Mouse (Mus musculus) brain, embryonic 14.5 days (tissue): ENCODE measurements at regions not wholly inside any gene's neighbourhood (a gene's known extent, or its start where the extent isn't known, plus 50 kb on each side); places are given as distances from the start of the nearest gene placed in this dataset.

Source experiments
- CTCF ChIP-seq: fragments of 200-500 bp; IDR thresholded peaks from 2 replicates; pipeline ENCODE4 v1.5.1; 2012; ENCODE audit warnings: inconsistent platforms, mild to moderate bottlenecking, moderate library complexity, borderline replicate concordance; ENCODE audit not compliant: insufficient read depth, insufficient read length; ENCODE audit errors: extremely low read depth
- POLR2A ChIP-seq: fragments of 200-500 bp; IDR thresholded peaks from 2 replicates; pipeline ENCODE4 v1.6.1; 2012; ENCODE audit warnings: mild to moderate bottlenecking, inconsistent platforms, borderline replicate concordance; ENCODE audit not compliant: poor library complexity, insufficient read depth, insufficient read length, severe bottlenecking; ENCODE audit errors: extremely low read depth

DNA sequence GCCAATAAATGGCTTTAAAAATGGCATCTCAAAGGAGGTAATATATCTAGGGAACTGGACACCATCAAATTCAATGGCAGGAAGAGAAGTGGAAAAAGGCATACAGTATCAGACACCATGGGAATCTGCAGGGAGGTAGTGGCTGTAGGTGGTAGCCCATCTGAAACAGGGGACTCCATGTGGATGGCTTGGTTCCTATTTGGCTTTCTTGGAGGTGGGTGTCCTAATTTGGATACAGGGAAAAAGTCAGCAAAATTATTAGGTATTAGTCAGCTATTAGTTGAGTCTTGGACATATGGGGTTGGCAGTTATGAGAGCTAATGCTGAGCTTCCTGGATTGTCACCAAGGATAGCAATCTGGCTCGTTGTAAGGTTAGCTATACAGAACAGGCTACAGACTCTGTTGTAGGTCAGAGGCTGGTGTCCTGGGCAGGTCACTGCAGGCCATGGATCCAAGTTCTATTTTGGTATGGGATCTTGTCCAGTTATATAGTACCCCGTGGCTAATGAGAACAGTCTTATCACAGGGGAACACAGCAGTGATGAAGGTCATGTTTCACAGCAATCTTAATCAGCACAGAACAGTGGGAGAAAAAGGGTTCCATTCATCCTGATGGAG is 70.8 kb downstream of the Mtx3 start:
- TF ChIP-seq POLR2A (no peak), CTCF (no peak)
